Mouse (Mus musculus): Measurements from ENCODE around the gene Prickle4. TPM values are rescaled to one million over a fixed set of nuclear protein-coding genes. Genes with fewer than 3 reads are reported as not detected.

Gene Prickle4
- polyA plus RNA-seq, 1 experiment from 2014 or later, result 2.1 TPM

Other genes starting within 250 kb of the Prickle4 start
- gene Taf8, start 192.4 kb downstream of the Prickle4 start, polyA plus RNA-seq (2014; fragmentation: Nextera tagmentation; extraction: Ambion mirVana), result 16.4 and 16.9 TPM in 2 replicates
- gene Ccnd3, start 189.7 kb downstream of the Prickle4 start, polyA plus RNA-seq (2014; fragmentation: Nextera tagmentation; extraction: Ambion mirVana), result 78.9 and 80.3 TPM in 2 replicates
- gene Bysl, start 83.2 kb downstream of the Prickle4 start, polyA plus RNA-seq (2014; fragmentation: Nextera tagmentation; extraction: Ambion mirVana), result 33.3 and 34.3 TPM in 2 replicates
- 42.3 and 44.7 TPM in 2 replicates for gene Med20, start 83.2 kb downstream of the Prickle4 start, polyA plus RNA-seq (2014; fragmentation: Nextera tagmentation; extraction: Ambion mirVana)
- gene Gm20517, start 83.1 kb downstream of the Prickle4 start, polyA plus RNA-seq (2014; fragmentation: Nextera tagmentation; extraction: Ambion mirVana), result 3.0 and 3.1 TPM in 2 replicates
- 6.7 and 7.6 TPM in 2 replicates for gene Usp49, start 64.0 kb downstream of the Prickle4 start, polyA plus RNA-seq (2014; fragmentation: Nextera tagmentation; extraction: Ambion mirVana)
- 283 and 327 TPM in 2 replicates for gene Tomm6, start 6.3 kb downstream of the Prickle4 start, polyA plus RNA-seq (2014; fragmentation: Nextera tagmentation; extraction: Ambion mirVana)
- 42.3 and 44.4 TPM in 2 replicates for gene Frs3, start 5.7 kb downstream of the Prickle4 start, polyA plus RNA-seq (2014; fragmentation: Nextera tagmentation; extraction: Ambion mirVana)
- gene Gm21981, start 281 bp downstream of the Prickle4 start, polyA plus RNA-seq (2014; fragmentation: Nextera tagmentation; extraction: Ambion mirVana), result 4.8 and 7.1 TPM in 2 replicates
- gene Pgc, start 32.1 kb upstream of the Prickle4 start, polyA plus RNA-seq (2014; fragmentation: Nextera tagmentation; extraction: Ambion mirVana), result not detected in 2 replicates
- 2.8 and 4.2 TPM in 2 replicates for gene Tfeb, start 42.3 kb upstream of the Prickle4 start, polyA plus RNA-seq (2014; fragmentation: Nextera tagmentation; extraction: Ambion mirVana)
- gene Mdfi, start 140.0 kb upstream of the Prickle4 start, polyA plus RNA-seq (2014; fragmentation: Nextera tagmentation; extraction: Ambion mirVana), result 7.5 and 7.7 TPM in 2 replicates
- 34.3 and 35.1 TPM in 2 replicates for gene Foxp4, start 229.9 kb upstream of the Prickle4 start, polyA plus RNA-seq (2014; fragmentation: Nextera tagmentation; extraction: Ambion mirVana)